Mouse (Mus musculus) megakaryocyte-erythroid progenitor cell, adult 5-6 weeks (primary cell): Measurements from ENCODE around the gene Astn1. TPM values are rescaled to one million over a fixed set of nuclear protein-coding genes. Genes with fewer than 3 reads are reported as not detected.

Experiments used
- ATAC-seq: replicated peaks from 2 replicates; pipeline ENCODE4 v1.8.0; 2016; ENCODE audit warnings: mild to moderate bottlenecking, inconsistent platforms; ENCODE audit not compliant: severe bottlenecking, poor library complexity, low FRiP score, low TSS enrichment
- total RNA-seq, 2 experiments: library from RNA; stranded (forward) in 1 of 2; stranded (reverse) in 1 of 2; fragments of 200-1000, 215-1000 nt in 1 of 2; fragments of >200 nt in 1 of 2; fragmentation: Nextera tagmentation in 1 of 2; gene quantifications; 2 replicates each; pipeline ENCODE4 v1.2.3; 2014 to 2017

The Astn1 gene
- total RNA-seq, 2 experiments from 2014 or later: not detected

GRCm38 (mm10) chr1:158408124-158408523 is 46.1 kb downstream of the Astn1 start:
- no peak for ATAC-seq

GRCm38 (mm10) chr1:158411146-158411545 is 49.1 kb downstream of the Astn1 start:
- no peak for ATAC-seq

GRCm38 (mm10) chr1:158414198-158414597 is 52.1 kb downstream of the Astn1 start:
- no peak for ATAC-seq

- no peak for ATAC-seq
These were observed 59.4 kb downstream of the Astn1 start for GRCm38 (mm10) chr1:158421451-158421850.

- no peak for ATAC-seq
These were observed 60.7 kb downstream of the Astn1 start for GRCm38 (mm10) chr1:158422739-158423138.

- no peak for ATAC-seq
These were observed 84.0 kb downstream of the Astn1 start for GRCm38 (mm10) chr1:158446071-158446470.

- ATAC-seq: no peak
These were observed 85.9 kb downstream of the Astn1 start for GRCm38 (mm10) chr1:158447956-158448355.

GRCm38 (mm10) chr1:158452675-158453074 is 90.6 kb downstream of the Astn1 start:
- ATAC-seq: no peak

GRCm38 (mm10) chr1:158453587-158453986 is 91.5 kb downstream of the Astn1 start:
- no peak for ATAC-seq

- no peak for ATAC-seq
These were observed 101.9 kb downstream of the Astn1 start for GRCm38 (mm10) chr1:158463975-158464374.

GRCm38 (mm10) chr1:158465286-158465685 is 103.2 kb downstream of the Astn1 start:
- no peak for ATAC-seq

- no peak for ATAC-seq
These were observed 115.8 kb downstream of the Astn1 start for GRCm38 (mm10) chr1:158477841-158478240.

- ATAC-seq: no peak
These were observed 118.2 kb downstream of the Astn1 start for GRCm38 (mm10) chr1:158480285-158480684.

- no peak for ATAC-seq
These were observed 121.7 kb downstream of the Astn1 start for GRCm38 (mm10) chr1:158483733-158484132.

GRCm38 (mm10) chr1:158489521-158490021 is 127.5 kb downstream of the Astn1 start:
- no peak for ATAC-seq

GRCm38 (mm10) chr1:158490175-158490574 is 128.1 kb downstream of the Astn1 start:
- no peak for ATAC-seq

GRCm38 (mm10) chr1:158493289-158493688 is 131.2 kb downstream of the Astn1 start:
- ATAC-seq: no peak

GRCm38 (mm10) chr1:158500140-158500539 is 138.1 kb downstream of the Astn1 start:
- no peak for ATAC-seq

GRCm38 (mm10) chr1:158501019-158501418 is 138.9 kb downstream of the Astn1 start:
- ATAC-seq: no peak

- ATAC-seq: no peak
These were observed 145.5 kb downstream of the Astn1 start for GRCm38 (mm10) chr1:158507610-158508009.

GRCm38 (mm10) chr1:158509112-158509855 is 147.2 kb downstream of the Astn1 start:
- ATAC-seq: no peak
